Mouse (Mus musculus): ENCODE data around the gene Nqo2.

Gene Nqo2

GRCm38 (mm10) chr13:33995197-33995596 is 30.7 kb downstream of the Nqo2 start:
- peak; percentile 72 for DNase-seq (ENCODE audit: low spot score)

- DNase-seq (ENCODE audit: low spot score): peak; percentile 89
Measured at GRCm38 (mm10) chr13:34002058-34003006, 37.8 kb downstream of the Nqo2 start, which contains the start of the genes Ripk1 and Serpinb6a. TSS of gene Ripk1 (plus strand) at chr13:34002363. TSS of gene Serpinb6a (minus strand) at chr13:34002794.

GRCm38 (mm10) chr13:34003058-34003457 is 38.6 kb downstream of the Nqo2 start:
- DNase-seq (ENCODE audit: low spot score): no peak

GRCm38 (mm10) chr13:34007234-34007633 is 42.7 kb downstream of the Nqo2 start:
- DNase-seq (ENCODE audit: low spot score): no peak

- DNase-seq (ENCODE audit: low spot score): no peak
Measured at GRCm38 (mm10) chr13:34016927-34017569, 52.6 kb downstream of the Nqo2 start.

GRCm38 (mm10) chr13:34018521-34018920 is 54.0 kb downstream of the Nqo2 start:
- DNase-seq (ENCODE audit: low spot score): no peak

- DNase-seq (ENCODE audit: low spot score): no peak
Measured at GRCm38 (mm10) chr13:34021998-34022397, 57.5 kb downstream of the Nqo2 start.

GRCm38 (mm10) chr13:34032041-34032440 is 67.6 kb downstream of the Nqo2 start:
- no peak for DNase-seq (ENCODE audit: low spot score)

- no peak for DNase-seq (ENCODE audit: low spot score)
Measured at GRCm38 (mm10) chr13:34035424-34035823, 70.9 kb downstream of the Nqo2 start.

- no peak for DNase-seq (ENCODE audit: low spot score)
Measured at GRCm38 (mm10) chr13:34036726-34037125, 72.2 kb downstream of the Nqo2 start.

- peak; percentile 88 for DNase-seq (ENCODE audit: low spot score)
Measured at GRCm38 (mm10) chr13:34037172-34038055, 72.9 kb downstream of the Nqo2 start, which contains the start of gene Bphl. TSS of gene Bphl (plus strand) at chr13:34037597.

GRCm38 (mm10) chr13:34038056-34038432 is 73.6 kb downstream of the Nqo2 start:
- DNase-seq (ENCODE audit: low spot score): no peak
